8 mouse cellular contexts compared by ENCODE assay signal in the genomic region with DNA sequence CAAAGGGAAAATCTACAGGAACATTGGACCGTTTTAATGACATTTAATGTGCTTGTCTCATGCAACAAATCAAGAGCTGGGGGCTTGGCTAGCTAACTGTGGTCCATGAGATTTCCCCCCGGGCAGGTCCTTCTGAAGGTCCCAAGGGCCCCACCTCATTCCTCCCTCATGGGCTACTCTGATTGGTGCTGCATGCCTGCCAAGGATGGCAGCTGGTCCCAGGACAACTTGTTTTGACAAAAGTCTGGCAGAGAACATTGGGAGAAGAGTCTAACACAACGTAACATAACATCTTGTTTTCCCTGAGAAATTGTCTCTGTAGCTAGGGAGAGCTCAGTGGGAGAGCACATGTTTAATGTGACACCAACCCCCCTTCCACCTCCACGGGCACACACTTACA.
DNase-seq lines count a peak whose midpoint lies in the region; ATAC-seq lines count a peak whose summit lies in the region.

No protein-coding gene starts in this region.

- peak; percentile 32; the same call in 1 of the 2 replicates for ATAC-seq in forebrain, embryonic 14.5 days
- ATAC-seq in heart, embryonic 15.5 days (replicated peaks; ENCODE audit: insufficient number of reproducible peaks, insufficient read depth, low FRiP score, low read depth) = no peak
- ATAC-seq in lung, embryonic 16.5 days (ENCODE audit: low read depth) = 0 out of 2 replicates have a peak, but pooled peaks have one; percentile 18

- DNase-seq in left cerebral cortex, postnatal 14 days (ENCODE audit: low spot score in 2 of 2) = peak; percentile 26 to 40
- no peak for DNase-seq in left cerebral cortex, adult 11 months (ENCODE audit: low spot score)
- peak; percentile 84 for DNase-seq in forebrain, embryonic 14.5 days (ENCODE audit: low spot score)
- no peak for DNase-seq in right cerebral cortex, postnatal 4 days
- DNase-seq in thymus, postnatal 36 days = no peak
- no peak for DNase-seq in kidney, adult 8-10 months

- 43% methylated on average over 4 of the region's 4 CpGs for WGBS in forebrain, embryonic 14.5 days
- WGBS in heart, embryonic 15.5 days = 49% methylated on average over 4 of the region's 4 CpGs
- WGBS in lung, embryonic 16.5 days = 39% methylated on average over 4 of the region's 4 CpGs

- H3K9ac ChIP-seq in forebrain, embryonic 14.5 days (ENCODE audit: low read length) = no peak overlapping the region
- H3K9ac ChIP-seq in heart, embryonic 15.5 days = no peak overlapping the region
- no peak overlapping the region for H3K9ac ChIP-seq in lung, embryonic 16.5 days (ENCODE audit: low read length)

- H3K4me2 ChIP-seq in forebrain, embryonic 14.5 days (ENCODE audit: low read length) = no peak overlapping the region
- 0 out of 2 replicates have a peak overlapping the region, but pooled peaks have one; percentile 62 for H3K4me2 ChIP-seq in heart, embryonic 15.5 days
- H3K4me2 ChIP-seq in lung, embryonic 16.5 days (ENCODE audit: low read depth, low read length) = no peak overlapping the region

- H3K4me3 ChIP-seq in forebrain, embryonic 14.5 days (ENCODE audit: low read depth, low read length) = no peak overlapping the region
- no peak overlapping the region for H3K4me3 ChIP-seq in heart, embryonic 15.5 days
- no peak overlapping the region for H3K4me3 ChIP-seq in lung, embryonic 16.5 days (ENCODE audit: low read length)

- H3K4me1 ChIP-seq in forebrain, embryonic 14.5 days (ENCODE audit: control insufficient read depth, insufficient read depth, low read length) = peaks cover 42% of the 10 kb centered on the region
- H3K4me1 ChIP-seq in heart, embryonic 15.5 days (replicated peaks) = peaks cover 66% of the 10 kb centered on the region
- peaks cover 34% of the 10 kb centered on the region for H3K4me1 ChIP-seq in lung, embryonic 16.5 days (replicated peaks; ENCODE audit: control insufficient read depth, insufficient read depth, low read length)

- H3K27me3 ChIP-seq in forebrain, embryonic 14.5 days (replicated peaks; ENCODE audit: control insufficient read depth, insufficient read depth, low read length) = no peaks in the 10 kb centered on the region
- no peaks in the 10 kb centered on the region for H3K27me3 ChIP-seq in heart, embryonic 15.5 days
- H3K27me3 ChIP-seq in lung, embryonic 16.5 days (ENCODE audit: control insufficient read depth, insufficient read depth, low read depth, low read length) = no peaks in the 10 kb centered on the region

- no peaks in the 10 kb centered on the region for H3K36me3 ChIP-seq in forebrain, embryonic 14.5 days (ENCODE audit: control insufficient read depth, insufficient read depth, low read length)
- no peaks in the 10 kb centered on the region for H3K36me3 ChIP-seq in heart, embryonic 15.5 days
- H3K36me3 ChIP-seq in lung, embryonic 16.5 days (ENCODE audit: control insufficient read depth, insufficient read depth, low read length) = no peaks in the 10 kb centered on the region

- H3K9me3 ChIP-seq in forebrain, embryonic 14.5 days (replicated peaks; ENCODE audit: control insufficient read depth, low read length) = no peaks in the 10 kb centered on the region
- no peaks in the 10 kb centered on the region for H3K9me3 ChIP-seq in heart, embryonic 15.5 days (replicated peaks)
- 0 out of 2 replicates have a peak, but pooled peaks cover 5% of the 10 kb centered on the region for H3K9me3 ChIP-seq in lung, embryonic 16.5 days (ENCODE audit: control insufficient read depth, low read length)

- intact Hi-C loops in left cerebral cortex, postnatal 14 days (cut with DNase I) = loop anchor here (5.0 kb wide), 1 partner anchor 341 kb away; the partner anchor contains the start of gene Foxo3

- peak overlapping the region; percentile 58 for H3K27ac ChIP-seq in forebrain, embryonic 14.5 days (ENCODE audit: low read depth, low read length)
- H3K27ac ChIP-seq in heart, embryonic 15.5 days = peak overlapping the region; percentile 97
- no peak overlapping the region for H3K27ac ChIP-seq in lung, embryonic 16.5 days (ENCODE audit: low read length)

Comparison
In these comparisons a context has a peak if more than half of its experiments do, and no peak if none do; other contexts are left out.
1. DNase-seq: peak in left cerebral cortex, postnatal 14 days (2 of 2) and forebrain, embryonic 14.5 days (single experiment); none in left cerebral cortex, adult 11 months (single experiment), right cerebral cortex, postnatal 4 days (single experiment), thymus, postnatal 36 days (0 of 2) and kidney, adult 8-10 months (0 of 2).